Mouse (Mus musculus) heart, postnatal 14 days (tissue): Measurements from ENCODE around the gene Inca1. TPM values are rescaled to one million over a fixed set of nuclear protein-coding genes. Genes with fewer than 3 reads are reported as not detected.

Source experiments
- DNase-seq, 2 experiments: peaks; one replicate each; pipeline ENCODE4 v3.0.0; 2021 to 2022
- intact Hi-C: fragments of 180-260 bp; cut with DNase I; formaldehyde crosslinking; loops from one replicate; pipeline ENCODE4 v1.15.1; 2025
- total RNA-seq, 2 experiments: library from RNA; stranded (reverse); gene quantifications; 2 replicates each; pipeline ENCODE4 v1.2.3; 2021

Inca1 gene
- total RNA-seq, 2 experiments from 2014 or later: 3.0 to 4.7 TPM

- no peak for DNase-seq
- intact Hi-C loops: no loop called here
Observed at GRCm38 (mm10) chr11:70674014-70674413, 25.9 kb downstream of the Inca1 start.

DNA sequence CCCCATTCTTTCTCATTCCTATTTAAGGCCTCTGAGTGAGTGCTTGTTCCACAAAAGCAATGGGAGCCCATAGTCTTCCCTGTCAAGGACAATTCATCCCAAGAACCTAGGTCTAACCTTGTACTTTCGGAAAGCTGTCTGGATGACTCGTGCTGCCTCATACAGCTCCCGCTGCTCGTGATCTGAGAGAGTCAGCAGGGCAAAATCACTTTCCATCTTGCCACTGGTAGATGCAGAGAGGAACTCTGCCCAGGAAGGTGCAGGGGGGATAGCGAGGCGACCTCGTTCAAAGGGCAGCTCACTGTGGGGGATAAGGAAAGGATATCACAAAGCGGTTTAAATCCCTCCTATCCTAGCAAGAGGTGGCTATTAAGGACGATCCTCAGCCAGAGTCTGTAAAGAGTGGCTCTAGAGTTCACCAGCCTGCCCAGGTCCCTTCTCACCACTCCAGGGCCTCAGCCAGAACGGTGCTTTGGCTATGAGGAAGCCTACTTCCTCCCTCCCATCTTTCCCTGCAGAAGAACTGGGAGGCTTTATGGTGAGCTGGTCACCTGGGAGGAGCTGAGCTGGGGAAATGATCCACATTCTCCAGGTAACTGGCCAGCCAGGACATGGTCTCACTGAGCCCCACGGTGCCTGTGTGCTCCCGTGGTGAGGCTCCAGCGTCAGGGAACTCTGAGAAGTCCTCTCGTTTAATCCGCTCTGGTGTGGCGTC, 28.5 kb downstream of the Inca1 start:
- intact Hi-C loops: no loop called here

DNA sequence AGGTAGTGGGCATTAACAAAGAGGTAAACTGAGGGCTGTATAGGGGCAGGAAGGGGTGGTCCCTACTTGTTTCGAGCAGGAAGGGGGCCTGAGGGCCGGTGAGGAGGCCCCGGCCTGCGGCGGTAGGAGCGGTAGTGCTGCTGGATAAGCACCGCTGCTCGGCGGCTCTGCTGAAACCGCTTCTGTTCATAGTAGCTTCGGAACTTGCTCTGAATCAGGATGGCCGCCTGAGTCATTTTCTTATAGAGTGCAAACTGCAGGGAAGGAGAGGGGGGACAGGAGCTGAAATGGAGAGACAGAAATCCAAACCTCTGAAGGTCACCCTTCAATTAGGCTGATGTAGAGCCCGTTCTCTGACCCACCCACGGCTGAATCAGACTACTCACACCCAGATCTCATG, 29.5 kb downstream of the Inca1 start:
- DNase-seq: no peak
- intact Hi-C loops: no loop called here

More for the DNA sequence above, 28.5 kb downstream of the Inca1 start:
- no peak for DNase-seq

DNA sequence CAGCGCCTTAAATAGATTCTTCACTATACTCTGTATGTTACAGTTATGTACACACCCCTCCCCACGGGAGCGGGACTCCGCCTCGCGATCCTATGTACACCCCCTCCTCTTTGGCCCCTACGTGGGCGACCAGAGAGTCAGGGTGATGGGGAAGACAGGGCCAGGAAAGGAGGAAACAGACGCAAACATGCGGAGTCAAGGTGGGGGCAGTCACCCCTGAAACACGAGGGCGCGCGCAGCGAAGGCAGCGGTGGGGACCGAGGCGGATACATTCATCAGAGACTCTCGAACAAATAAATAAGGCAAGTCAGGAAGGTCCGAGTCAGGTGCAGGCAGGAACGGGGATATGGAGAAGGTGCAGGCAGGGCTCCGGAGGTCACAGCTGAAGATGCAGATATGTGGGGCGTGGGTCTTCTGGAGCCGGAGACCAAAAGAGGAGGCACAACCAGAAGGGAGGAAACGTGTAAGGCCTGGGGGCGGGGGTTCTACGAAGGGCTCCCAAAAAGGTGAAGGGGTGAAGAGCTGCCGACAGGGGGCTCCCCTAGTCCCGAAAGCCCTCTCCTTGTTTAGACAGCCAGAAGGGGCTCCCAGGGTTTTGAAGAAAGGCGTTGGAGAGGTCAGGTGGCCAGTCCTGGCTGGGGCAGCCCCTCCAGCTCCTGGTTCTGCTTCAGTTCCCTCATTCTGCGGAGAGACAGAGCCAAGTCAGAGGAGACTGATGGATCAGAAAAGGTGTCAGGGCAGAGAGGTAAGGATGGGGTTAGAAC, 30.2 kb downstream of the Inca1 start:
- DNase-seq: peak; percentile 71 to 80
- intact Hi-C loops: no loop called here

DNA sequence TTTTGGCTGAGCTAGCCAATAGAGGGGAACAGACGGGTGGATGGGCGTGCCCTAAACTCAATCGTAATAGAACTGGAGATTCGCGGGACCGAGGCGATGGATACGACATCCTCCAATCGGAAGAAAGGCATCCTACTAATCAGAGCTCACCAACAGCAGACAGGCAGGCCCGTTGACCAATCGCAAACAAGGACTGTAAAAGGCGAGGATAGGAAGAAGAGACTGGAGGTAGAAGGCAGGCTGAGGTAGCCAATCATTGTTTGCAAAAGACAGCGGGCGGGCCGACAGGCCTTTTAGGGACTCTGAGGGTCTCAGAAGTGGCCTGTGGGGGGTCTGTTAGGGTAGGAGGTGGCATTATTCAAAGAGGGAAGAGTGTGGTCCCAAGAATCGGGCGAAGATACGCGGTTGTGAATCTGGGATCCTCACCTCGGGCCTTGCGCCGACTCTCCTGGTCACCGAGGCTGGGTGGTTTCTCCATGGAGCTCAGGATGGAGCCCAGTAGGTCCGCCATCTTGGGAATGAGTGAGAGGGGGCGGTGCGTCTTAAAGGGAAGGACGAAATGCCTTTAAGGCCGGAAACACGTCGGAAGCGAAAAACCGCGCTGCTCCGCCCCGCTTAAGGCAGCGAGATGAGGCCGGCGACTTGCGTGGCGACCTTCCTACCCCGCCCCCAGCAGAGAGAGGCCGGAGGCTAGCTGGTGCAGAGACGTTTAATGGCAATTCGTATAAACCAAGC, 31.0 kb downstream of the Inca1 start, which contains the start of gene Spag7:
TSS of gene Spag7 (minus strand) at position 646 of the 735 bp plus-strand sequence.
- intact Hi-C loops: no loop called here
- DNase-seq: peak; percentile 93 to 94

GRCm38 (mm10) chr11:70668335-70668770, 31.6 kb downstream of the Inca1 start:
- peak; percentile 61 to 67 for DNase-seq
- intact Hi-C loops: no loop called here

- DNase-seq: no peak
- intact Hi-C loops: no loop called here
Observed at GRCm38 (mm10) chr11:70667271-70668150, 32.4 kb downstream of the Inca1 start.

DNA sequence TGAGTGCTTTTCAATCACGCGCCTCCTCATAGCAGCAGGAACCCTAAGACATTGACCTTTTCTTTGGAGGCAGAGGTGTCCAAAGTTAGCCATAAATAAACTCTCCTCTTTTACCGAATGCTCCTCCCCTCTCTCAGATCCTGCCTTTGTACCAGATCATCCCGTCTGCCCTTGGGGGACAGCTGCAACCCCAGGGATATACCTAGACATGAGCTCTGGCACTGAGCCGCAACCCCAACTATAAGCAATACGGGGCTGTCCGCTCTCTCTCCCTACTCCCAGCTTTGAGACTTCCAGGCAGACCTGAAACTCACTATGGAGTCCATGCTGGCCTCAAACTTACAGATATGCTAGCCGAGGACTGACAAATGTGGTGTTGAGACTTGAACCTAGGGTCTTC, 33.3 kb downstream of the Inca1 start:
- no peak for DNase-seq
- intact Hi-C loops: no loop called here

DNA sequence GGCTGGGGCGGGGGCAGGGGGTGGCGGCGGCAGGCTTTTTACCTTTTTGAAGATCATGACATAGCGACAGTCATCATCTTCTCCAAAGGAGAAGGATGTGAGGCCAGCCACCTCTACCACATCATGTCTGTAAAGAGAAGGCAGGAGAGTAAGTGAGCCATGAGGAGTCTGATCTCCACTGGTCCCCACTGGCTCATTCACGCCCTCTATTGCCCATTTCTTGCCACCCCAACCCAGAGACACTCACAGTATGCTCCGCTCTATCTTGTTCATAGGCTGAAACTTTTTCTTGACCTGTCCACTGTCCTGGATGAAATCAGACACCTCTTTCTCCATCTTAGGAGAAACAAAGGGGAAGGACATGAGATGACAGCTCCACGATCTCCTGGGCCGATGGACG, 35.2 kb downstream of the Inca1 start:
- no peak for DNase-seq
- intact Hi-C loops: no loop called here

- intact Hi-C loops: no loop called here
- DNase-seq: peak; percentile 55 to 65
Observed at GRCm38 (mm10) chr11:70663957-70664356, 36.0 kb downstream of the Inca1 start.

DNA sequence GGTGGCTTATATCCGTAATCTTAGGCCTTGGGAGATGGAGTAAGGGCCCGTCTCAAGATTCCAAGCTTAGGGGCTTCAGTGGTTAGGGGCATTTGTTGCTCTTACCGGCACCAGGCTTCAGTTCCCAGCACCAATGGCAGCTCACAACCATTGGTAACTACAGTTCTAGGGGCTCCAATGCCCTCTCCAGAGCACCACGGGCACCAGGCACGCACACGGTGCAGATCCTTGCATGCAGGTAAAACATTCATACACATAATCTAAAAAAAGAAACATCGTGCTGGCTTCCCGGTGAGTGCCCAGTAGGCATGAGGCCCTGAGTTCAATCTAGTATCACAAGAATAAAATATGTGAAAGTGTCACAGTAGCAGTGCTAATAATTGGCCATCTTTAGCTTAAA, 36.9 kb downstream of the Inca1 start:
- intact Hi-C loops: no loop called here
- DNase-seq: no peak

- no peak for DNase-seq
Observed at GRCm38 (mm10) chr11:70660571-70660970, 39.4 kb downstream of the Inca1 start.

DNA sequence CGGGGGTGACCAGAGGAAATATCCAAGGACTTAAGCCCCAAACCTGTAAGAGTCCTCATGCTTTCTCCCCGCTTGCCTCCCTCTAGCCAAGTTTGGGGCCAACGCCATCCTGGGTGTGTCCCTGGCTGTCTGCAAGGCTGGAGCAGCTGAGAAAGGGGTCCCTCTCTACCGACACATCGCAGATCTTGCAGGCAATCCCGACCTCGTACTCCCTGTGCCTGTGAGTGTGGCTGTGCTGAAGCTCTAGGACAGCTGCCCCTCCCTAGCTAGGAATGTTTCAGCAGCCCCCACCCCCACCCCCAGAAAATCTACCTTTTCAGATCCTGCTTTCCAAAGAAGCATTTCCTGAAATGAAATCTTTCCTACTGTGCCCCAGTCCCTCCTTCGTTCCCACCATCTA, 41.0 kb downstream of the Inca1 start:
- DNase-seq: no peak
- intact Hi-C loops: loop anchor here (10.0 kb wide), 1 partner anchor 664 kb away; the partner anchor contains the start of genes Gabarap and Phf23

More at GRCm38 (mm10) chr11:70660571-70660970, 39.4 kb downstream of the Inca1 start:
- intact Hi-C loops: no loop called here

DNA sequence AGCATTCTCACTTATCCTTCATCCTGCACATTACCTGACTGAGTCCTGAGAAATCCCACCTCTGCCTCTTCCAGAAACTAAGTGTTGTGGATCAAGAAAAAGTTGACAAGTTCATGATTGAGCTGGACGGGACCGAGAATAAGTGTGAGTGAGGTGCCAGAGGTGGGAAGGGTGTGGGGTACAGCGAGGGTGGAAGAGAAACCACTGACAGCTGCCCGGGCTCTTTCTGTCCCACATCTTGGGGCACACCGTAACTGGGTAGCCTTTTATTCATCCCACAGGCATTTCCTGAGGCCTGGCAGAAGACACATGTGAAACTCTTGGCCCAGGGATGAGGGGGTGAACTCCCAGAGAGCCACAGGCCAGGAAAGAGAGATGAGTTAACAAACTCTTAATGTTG, 41.4 kb downstream of the Inca1 start:
- intact Hi-C loops: loop anchor here (10.0 kb wide), 1 partner anchor 664 kb away; the partner anchor contains the start of genes Gabarap and Phf23
- no peak for DNase-seq

- no peak for DNase-seq
- intact Hi-C loops: loop anchor here (10.0 kb wide), 1 partner anchor 663 kb away; the partner anchor contains the start of genes Gabarap and Phf23
Observed at GRCm38 (mm10) chr11:70657991-70658390, 42.0 kb downstream of the Inca1 start.

- intact Hi-C loops: loop anchor here (10.0 kb wide), 1 partner anchor 663 kb away; the partner anchor contains the start of genes Gabarap and Phf23
- no peak for DNase-seq
Observed at GRCm38 (mm10) chr11:70657573-70657972, 42.4 kb downstream of the Inca1 start.

DNA sequence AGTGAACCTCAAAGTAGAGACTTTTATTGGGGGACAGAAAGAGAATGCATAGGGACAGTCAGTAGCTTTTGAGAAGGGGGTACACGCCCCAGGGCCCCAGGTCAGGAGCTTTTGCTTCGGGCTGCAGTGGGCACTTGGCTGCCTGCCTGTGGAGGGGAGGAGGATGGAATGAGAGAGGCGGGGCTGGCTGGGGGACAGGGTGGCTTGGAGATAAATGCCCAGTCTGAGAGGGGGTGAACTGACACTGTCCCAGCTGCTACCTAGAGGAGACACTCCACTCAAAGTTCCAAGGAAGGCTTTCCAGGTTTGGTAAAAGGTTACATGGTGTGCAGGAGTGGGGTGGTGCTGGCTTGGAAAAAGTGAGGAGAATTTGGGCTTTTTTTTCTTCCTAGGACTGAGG, 43.0 kb downstream of the Inca1 start, which contains the start of gene Eno3:
TSS of gene Eno3 (plus strand) at position 239 of the 400 bp plus-strand sequence.
- DNase-seq: peak; percentile 65
- intact Hi-C loops: loop anchor here (10.0 kb wide), 1 partner anchor 662 kb away; the partner anchor contains the start of genes Gabarap and Phf23

DNA sequence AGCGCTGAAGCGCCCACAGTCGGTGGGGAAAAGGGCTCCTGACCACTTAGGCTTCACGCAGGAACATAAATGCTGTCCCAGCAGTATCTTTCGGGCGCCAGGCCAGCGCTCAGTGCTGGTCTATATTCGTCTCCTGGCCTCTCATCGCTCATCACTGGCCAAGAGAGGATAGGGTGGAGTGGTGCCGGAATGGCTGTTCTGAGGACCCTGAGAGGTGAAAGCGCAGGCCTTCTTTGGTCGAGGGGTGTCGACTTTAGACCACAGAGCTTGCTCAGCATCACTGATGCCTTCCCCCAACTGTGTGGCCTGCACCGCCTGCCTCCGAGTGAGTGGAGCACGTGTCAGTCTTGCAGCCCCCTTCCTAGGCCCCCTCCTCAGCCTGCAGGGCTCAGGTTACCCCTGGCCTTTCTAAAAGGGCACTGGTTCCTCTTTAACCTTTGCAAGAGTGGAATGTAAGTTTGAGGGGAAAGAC, 43.5 kb downstream of the Inca1 start:
- intact Hi-C loops: loop anchor here (10.0 kb wide), 1 partner anchor 662 kb away; the partner anchor contains the start of genes Gabarap and Phf23

More for the DNA sequence above, 43.5 kb downstream of the Inca1 start:
- peak; percentile 79 to 84 for DNase-seq
